Mouse (Mus musculus): ENCODE measurements at regions not wholly inside any gene's neighbourhood (a gene's known extent, or its start where the extent isn't known, plus 50 kb on each side); places are given as distances from the start of the nearest gene placed in this dataset.

- TF ChIP-seq USF1 (IDR thresholded peaks at IDR 0.05; ENCODE audit: low read depth) (no peak), MYOD1 (IDR thresholded peaks at IDR 0.05; ENCODE audit: control insufficient read depth, insufficient read length, low read depth) (no peak), MYOG (IDR thresholded peaks at IDR 0.05; ENCODE audit: control insufficient read depth, extremely low read depth, insufficient read length) (no peak)
These were observed 322.4 kb downstream of the Hlx start for GRCm38 (mm10) chr1:184409986-184410385.

GRCm38 (mm10) chr1:184402985-184403384 lies 329.4 kb downstream of the Hlx start:
- H3K79me3 ChIP-seq (ENCODE audit: low read depth): no peaks in the 10 kb centered on the region
- TF ChIP-seq MYOD1 (IDR thresholded peaks at IDR 0.05; ENCODE audit: control insufficient read depth, insufficient read length, low read depth): no peak
- TF ChIP-seq CEBPB (IDR thresholded peaks at IDR 0.05; ENCODE audit: low read depth): peak; percentile 69
- no peaks in the 10 kb centered on the region for H3K79me2 ChIP-seq (ENCODE audit: control insufficient read depth, insufficient read depth)
- no peak overlapping the region for H3ac ChIP-seq (ENCODE audit: control insufficient read depth, insufficient read length, low read depth)
- no peaks in the 10 kb centered on the region for H3K27me3 ChIP-seq (ENCODE audit: control insufficient read depth, insufficient read depth, insufficient read length)
- no peak overlapping the region for H3K4me3 ChIP-seq (ENCODE audit: insufficient read depth, poor library complexity, severe bottlenecking)
- no peaks in the 10 kb centered on the region for H3K36me3 ChIP-seq (ENCODE audit: control insufficient read depth, insufficient read depth)

More at GRCm38 (mm10) chr1:184409986-184410385, 322.4 kb downstream of the Hlx start:
- H3K4me3 ChIP-seq (ENCODE audit: insufficient read depth, poor library complexity, severe bottlenecking): no peak overlapping the region
- no peaks in the 10 kb centered on the region for H3K36me3 ChIP-seq (ENCODE audit: control insufficient read depth, insufficient read depth)
- H3ac ChIP-seq (ENCODE audit: control insufficient read depth, insufficient read length, low read depth): no peak overlapping the region
- H3K79me3 ChIP-seq (ENCODE audit: low read depth): no peaks in the 10 kb centered on the region
- H3K79me2 ChIP-seq (ENCODE audit: control insufficient read depth, insufficient read depth): no peaks in the 10 kb centered on the region
- no peaks in the 10 kb centered on the region for H3K27me3 ChIP-seq (ENCODE audit: control insufficient read depth, insufficient read depth, insufficient read length)

- Histone ChIP-seq H3ac (ENCODE audit: control insufficient read depth, insufficient read length, low read depth) (no peak overlapping the region), H3K79me2 (ENCODE audit: control insufficient read depth, insufficient read depth) (no peaks in the 10 kb centered on the region), H3K27me3 (ENCODE audit: control insufficient read depth, insufficient read depth, insufficient read length) (no peaks in the 10 kb centered on the region), H3K4me3 (ENCODE audit: insufficient read depth, poor library complexity, severe bottlenecking) (no peak overlapping the region), H3K36me3 (ENCODE audit: control insufficient read depth, insufficient read depth) (no peaks in the 10 kb centered on the region), H3K79me3 (ENCODE audit: low read depth) (no peaks in the 10 kb centered on the region)
- TF ChIP-seq FOSL1 (IDR thresholded peaks at IDR 0.05; ENCODE audit: insufficient read depth, low read length, poor library complexity, severe bottlenecking): no peak
- TF ChIP-seq MYOG (IDR thresholded peaks at IDR 0.05; ENCODE audit: control insufficient read depth, extremely low read depth, insufficient read length): no peak
- no peak for TF ChIP-seq USF1 (IDR thresholded peaks at IDR 0.05; ENCODE audit: low read depth)
- TF ChIP-seq MYOD1 (IDR thresholded peaks at IDR 0.05; ENCODE audit: control insufficient read depth, insufficient read length, low read depth): no peak
- no peak for TF ChIP-seq MAX (IDR thresholded peaks at IDR 0.05)
- TF ChIP-seq CEBPB (IDR thresholded peaks at IDR 0.05; ENCODE audit: low read depth): no peak
- peak; percentile 72 for TF ChIP-seq CTCF (IDR thresholded peaks at IDR 0.05; ENCODE audit: control insufficient read depth, insufficient read depth, insufficient read length)
These were observed 337.2 kb downstream of the Hlx start for GRCm38 (mm10) chr1:184395215-184395614.

- Histone ChIP-seq H3K27me3 (ENCODE audit: control insufficient read depth, insufficient read depth, insufficient read length) (no peaks in the 10 kb centered on the region), H3ac (ENCODE audit: control insufficient read depth, insufficient read length, low read depth) (no peak overlapping the region), H3K79me2 (ENCODE audit: control insufficient read depth, insufficient read depth) (no peaks in the 10 kb centered on the region), H3K79me3 (ENCODE audit: low read depth) (no peaks in the 10 kb centered on the region), H3K4me3 (ENCODE audit: insufficient read depth, poor library complexity, severe bottlenecking) (no peak overlapping the region), H3K36me3 (ENCODE audit: control insufficient read depth, insufficient read depth) (no peaks in the 10 kb centered on the region)
- peak; percentile 54 for TF ChIP-seq MYOD1 (IDR thresholded peaks at IDR 0.05; ENCODE audit: control insufficient read depth, insufficient read length, low read depth)
- TF ChIP-seq CEBPB (IDR thresholded peaks at IDR 0.05; ENCODE audit: low read depth): no peak
- no peak for TF ChIP-seq FOSL1 (IDR thresholded peaks at IDR 0.05; ENCODE audit: insufficient read depth, low read length, poor library complexity, severe bottlenecking)
- TF ChIP-seq CTCF (IDR thresholded peaks at IDR 0.05; ENCODE audit: control insufficient read depth, insufficient read depth, insufficient read length): no peak
These were observed 337.7 kb downstream of the Hlx start for GRCm38 (mm10) chr1:184394559-184395194.

GRCm38 (mm10) chr1:184384088-184384823 lies 348.2 kb downstream of the Hlx start:
- no peaks in the 10 kb centered on the region for H3K79me3 ChIP-seq (ENCODE audit: low read depth)
- TF ChIP-seq MYOD1 (IDR thresholded peaks at IDR 0.05; ENCODE audit: control insufficient read depth, insufficient read length, low read depth) (peak; percentile 99), FOSL1 (IDR thresholded peaks at IDR 0.05; ENCODE audit: insufficient read depth, low read length, poor library complexity, severe bottlenecking) (no peak)
- no peak overlapping the region for H3ac ChIP-seq (ENCODE audit: control insufficient read depth, insufficient read length, low read depth)
- no peak overlapping the region for H3K4me3 ChIP-seq (ENCODE audit: insufficient read depth, poor library complexity, severe bottlenecking)
- H3K36me3 ChIP-seq (ENCODE audit: control insufficient read depth, insufficient read depth): no peaks in the 10 kb centered on the region
- no peaks in the 10 kb centered on the region for H3K79me2 ChIP-seq (ENCODE audit: control insufficient read depth, insufficient read depth)
- H3K27me3 ChIP-seq (ENCODE audit: control insufficient read depth, insufficient read depth, insufficient read length): no peaks in the 10 kb centered on the region

GRCm38 (mm10) chr1:184378665-184379064 lies 344.6 kb upstream of the 1700056E22Rik start:
- Histone ChIP-seq H3K27me3 (ENCODE audit: control insufficient read depth, insufficient read depth, insufficient read length) (no peaks in the 10 kb centered on the region), H3K36me3 (ENCODE audit: control insufficient read depth, insufficient read depth) (no peaks in the 10 kb centered on the region), H3K79me2 (ENCODE audit: control insufficient read depth, insufficient read depth) (no peaks in the 10 kb centered on the region), H3K79me3 (ENCODE audit: low read depth) (no peaks in the 10 kb centered on the region), H3ac (ENCODE audit: control insufficient read depth, insufficient read length, low read depth) (no peak overlapping the region), H3K4me3 (ENCODE audit: insufficient read depth, poor library complexity, severe bottlenecking) (no peak overlapping the region)
- TF ChIP-seq MYOG (IDR thresholded peaks at IDR 0.05; ENCODE audit: control insufficient read depth, extremely low read depth, insufficient read length) (no peak), FOSL1 (IDR thresholded peaks at IDR 0.05; ENCODE audit: insufficient read depth, low read length, poor library complexity, severe bottlenecking) (no peak), MAX (IDR thresholded peaks at IDR 0.05) (no peak), CEBPB (IDR thresholded peaks at IDR 0.05; ENCODE audit: low read depth) (no peak), USF1 (IDR thresholded peaks at IDR 0.05; ENCODE audit: low read depth) (no peak), CTCF (IDR thresholded peaks at IDR 0.05; ENCODE audit: control insufficient read depth, insufficient read depth, insufficient read length) (no peak), MYOD1 (IDR thresholded peaks at IDR 0.05; ENCODE audit: control insufficient read depth, insufficient read length, low read depth) (no peak)

Measured in C2C12 (cell line).